Mouse (Mus musculus) forebrain, embryonic 13.5 days (tissue): ENCODE data around the gene Skp2. TPM values are rescaled to one million over a fixed set of nuclear protein-coding genes. Genes with fewer than 3 reads are reported as not detected.

Experiments used
- ATAC-seq: fragments of 200-750 bp; cut with Nextera tagmentation; 2 replicates; pipeline ENCODE4 v1.8.0; 2017
- H3K27ac ChIP-seq: fragments of 300-500 bp; sonication (generic); 2 replicates; pipeline ENCODE4 v1.5.1; 2015; ENCODE audit warnings: inconsistent platforms, mild to moderate bottlenecking, moderate library complexity
- H3K27me3 ChIP-seq: fragments of 300-500 bp; sonication (generic); 2 replicates; pipeline ENCODE4 v1.6.1; 2015; ENCODE audit warnings: mild to moderate bottlenecking, inconsistent platforms
- H3K36me3 ChIP-seq: fragments of 300-500 bp; sonication (generic); 2 replicates; pipeline ENCODE4 v1.6.1; 2015; ENCODE audit warnings: mild to moderate bottlenecking, inconsistent platforms; ENCODE audit not compliant: poor library complexity, severe bottlenecking
- H3K4me1 ChIP-seq: fragments of 300-500 bp; sonication (generic); 2 replicates; pipeline ENCODE4 v1.6.1; 2015; ENCODE audit warnings: inconsistent platforms
- H3K4me2 ChIP-seq: fragments of 300-500 bp; sonication (generic); 2 replicates; pipeline ENCODE4 v1.6.1; 2015; ENCODE audit warnings: inconsistent platforms, mild to moderate bottlenecking, moderate library complexity
- H3K4me3 ChIP-seq: fragments of 300-500 bp; sonication (generic); 2 replicates; pipeline ENCODE4 v1.5.1; 2015; ENCODE audit warnings: mild to moderate bottlenecking, inconsistent platforms
- H3K9ac ChIP-seq: fragments of 300-500 bp; sonication (generic); 2 replicates; pipeline ENCODE4 v1.6.1; 2015; ENCODE audit warnings: mild to moderate bottlenecking, inconsistent platforms
- H3K9me3 ChIP-seq: fragments of 300-500 bp; sonication (generic); replicated peaks from 2 replicates; pipeline ENCODE4 v1.6.1; 2016; ENCODE audit warnings: inconsistent platforms
- WGBS: fragments of 180-500 bp; shearing (Covaris S2); methylation state at CpG from one replicate; pipeline ENCODE4 v1.1.7; 2015; 5-methylcytosine and 5-hydroxymethylcytosine counted together
- polyA plus RNA-seq: library from polyadenylated mRNA; unstranded; fragments of >200 nt; fragmentation: Nextera tagmentation; extraction: Ambion mirVana; gene quantifications from 2 replicates; pipeline ENCODE4 v1.2.1, GENCODE M21; 2015

The Skp2 gene
- polyA plus RNA-seq, 1 experiment from 2014 or later, result 72.0 TPM

DNA sequence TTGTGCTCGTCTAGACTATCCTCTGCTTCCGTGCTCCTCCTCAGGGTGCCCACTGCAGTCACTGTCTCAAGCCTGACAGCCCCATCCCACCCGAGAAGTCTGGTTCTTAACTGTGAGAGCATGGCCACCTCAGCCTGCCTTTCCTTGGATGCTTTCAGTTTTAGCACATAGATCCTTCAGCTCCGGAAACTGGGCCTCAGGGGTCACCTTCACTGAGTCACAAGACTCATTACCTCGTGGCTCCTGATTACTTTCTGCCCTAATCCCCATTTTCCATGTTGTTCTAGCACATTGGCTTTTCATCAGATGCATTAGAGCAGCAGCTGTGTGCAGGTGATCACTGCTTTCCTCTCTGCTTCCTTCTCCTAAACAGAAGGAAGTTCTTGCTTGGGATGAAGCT is 67.8 kb downstream of the Skp2 start:
- H3K27me3 ChIP-seq, result no peaks in the 10 kb centered on the region
- 65% methylated on average over 5 of the region's 5 CpGs for WGBS
- H3K4me1 ChIP-seq, result no peaks in the 10 kb centered on the region
- H3K4me2 ChIP-seq, result no peak overlapping the region
- H3K36me3 ChIP-seq, result 0 out of 2 replicates have a peak, but pooled peaks cover 16% of the 10 kb centered on the region
- no peak overlapping the region for H3K27ac ChIP-seq
- H3K9me3 ChIP-seq, result no peaks in the 10 kb centered on the region
- H3K9ac ChIP-seq, result no peak overlapping the region
- no peak for ATAC-seq
- no peak overlapping the region for H3K4me3 ChIP-seq

- H3K27ac ChIP-seq, result no peak overlapping the region
- 47% methylated on average over 11 of the region's 11 CpGs for WGBS
- H3K9ac ChIP-seq, result no peak overlapping the region
- no peak overlapping the region for H3K4me3 ChIP-seq
- H3K9me3 ChIP-seq, result no peaks in the 10 kb centered on the region
- no peaks in the 10 kb centered on the region for H3K27me3 ChIP-seq
- no peak for ATAC-seq
- H3K4me1 ChIP-seq, result no peaks in the 10 kb centered on the region
- no peak overlapping the region for H3K4me2 ChIP-seq
- 0 out of 2 replicates have a peak, but pooled peaks cover 16% of the 10 kb centered on the region for H3K36me3 ChIP-seq
Measured at GRCm38 (mm10) chr15:9086813-9087212, 68.4 kb downstream of the Skp2 start.

- ATAC-seq, result no peak
- no peak overlapping the region for H3K9ac ChIP-seq
- H3K36me3 ChIP-seq, result no peaks in the 10 kb centered on the region
- peaks cover 9% of the 10 kb centered on the region for H3K4me1 ChIP-seq
- H3K27me3 ChIP-seq, result no peaks in the 10 kb centered on the region
- no peak overlapping the region for H3K27ac ChIP-seq
- H3K4me2 ChIP-seq, result no peak overlapping the region
- H3K9me3 ChIP-seq, result no peaks in the 10 kb centered on the region
- 92% methylated on average over 9 of the region's 9 CpGs for WGBS
- no peak overlapping the region for H3K4me3 ChIP-seq
Measured at GRCm38 (mm10) chr15:9082753-9083152, 72.5 kb downstream of the Skp2 start.

GRCm38 (mm10) chr15:9081294-9081693 is 73.9 kb downstream of the Skp2 start:
- Histone ChIP-seq H3K4me2 (no peak overlapping the region), H3K9me3 (no peaks in the 10 kb centered on the region), H3K27ac (no peak overlapping the region), H3K4me1 (peaks cover 9% of the 10 kb centered on the region), H3K9ac (no peak overlapping the region), H3K27me3 (no peaks in the 10 kb centered on the region), H3K36me3 (no peaks in the 10 kb centered on the region), H3K4me3 (no peak overlapping the region)
- no peak; the same call in 1 of the 2 replicates for ATAC-seq
- WGBS, result 80% methylated on average over 3 of the region's 3 CpGs

DNA sequence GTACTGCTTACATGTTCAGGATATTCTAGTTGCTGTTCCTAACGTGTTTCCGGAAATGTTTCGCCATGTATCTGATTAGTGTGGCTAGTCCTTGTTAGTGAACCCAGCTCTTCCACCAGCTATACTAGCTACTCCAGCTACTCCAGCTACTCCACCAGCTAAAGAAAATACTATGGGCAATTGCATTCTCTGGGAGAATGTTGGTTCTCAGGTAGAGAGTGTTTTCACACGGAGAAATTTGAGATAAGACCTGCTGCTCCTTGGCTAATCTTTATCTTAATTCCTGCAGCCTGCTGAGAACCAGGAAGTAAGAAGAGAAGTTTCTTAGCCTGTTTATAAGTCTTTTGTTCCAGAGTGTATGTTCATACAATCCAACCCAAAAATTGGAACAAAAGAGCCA is 75.0 kb downstream of the Skp2 start:
- ATAC-seq, result no peak
- Histone ChIP-seq H3K27me3 (no peaks in the 10 kb centered on the region), H3K27ac (no peak overlapping the region), H3K4me3 (no peak overlapping the region), H3K36me3 (no peaks in the 10 kb centered on the region), H3K4me2 (no peak overlapping the region), H3K4me1 (peaks cover 16% of the 10 kb centered on the region), H3K9me3 (no peaks in the 10 kb centered on the region), H3K9ac (no peak overlapping the region)
- WGBS, result 69% methylated on average over 4 of the region's 4 CpGs

DNA sequence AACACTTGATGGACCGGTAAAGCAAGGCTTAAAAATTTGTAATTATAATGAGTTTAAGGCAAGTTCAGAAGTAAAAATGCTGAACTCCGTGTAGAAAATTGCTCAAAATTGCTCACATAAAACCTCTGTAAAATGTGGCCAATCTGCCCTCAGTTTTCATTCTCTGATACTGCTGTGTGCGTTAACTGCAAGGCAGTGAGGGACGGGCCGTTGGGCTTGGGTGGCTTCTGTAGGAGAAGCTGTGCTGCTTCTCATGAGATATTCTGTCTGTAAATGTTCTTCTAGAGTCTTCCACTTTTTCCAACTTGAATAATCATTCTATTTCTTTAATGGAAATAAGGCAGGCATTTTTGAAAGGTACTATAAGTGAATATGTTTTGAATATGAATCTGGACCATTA is 75.6 kb downstream of the Skp2 start:
- Histone ChIP-seq H3K9me3 (no peaks in the 10 kb centered on the region), H3K4me3 (no peak overlapping the region), H3K4me1 (peaks cover 22% of the 10 kb centered on the region), H3K27ac (no peak overlapping the region), H3K36me3 (no peaks in the 10 kb centered on the region), H3K4me2 (no peak overlapping the region), H3K27me3 (no peaks in the 10 kb centered on the region), H3K9ac (no peak overlapping the region)
- WGBS, result 55% methylated on average over 5 of the region's 5 CpGs
- no peak for ATAC-seq

DNA sequence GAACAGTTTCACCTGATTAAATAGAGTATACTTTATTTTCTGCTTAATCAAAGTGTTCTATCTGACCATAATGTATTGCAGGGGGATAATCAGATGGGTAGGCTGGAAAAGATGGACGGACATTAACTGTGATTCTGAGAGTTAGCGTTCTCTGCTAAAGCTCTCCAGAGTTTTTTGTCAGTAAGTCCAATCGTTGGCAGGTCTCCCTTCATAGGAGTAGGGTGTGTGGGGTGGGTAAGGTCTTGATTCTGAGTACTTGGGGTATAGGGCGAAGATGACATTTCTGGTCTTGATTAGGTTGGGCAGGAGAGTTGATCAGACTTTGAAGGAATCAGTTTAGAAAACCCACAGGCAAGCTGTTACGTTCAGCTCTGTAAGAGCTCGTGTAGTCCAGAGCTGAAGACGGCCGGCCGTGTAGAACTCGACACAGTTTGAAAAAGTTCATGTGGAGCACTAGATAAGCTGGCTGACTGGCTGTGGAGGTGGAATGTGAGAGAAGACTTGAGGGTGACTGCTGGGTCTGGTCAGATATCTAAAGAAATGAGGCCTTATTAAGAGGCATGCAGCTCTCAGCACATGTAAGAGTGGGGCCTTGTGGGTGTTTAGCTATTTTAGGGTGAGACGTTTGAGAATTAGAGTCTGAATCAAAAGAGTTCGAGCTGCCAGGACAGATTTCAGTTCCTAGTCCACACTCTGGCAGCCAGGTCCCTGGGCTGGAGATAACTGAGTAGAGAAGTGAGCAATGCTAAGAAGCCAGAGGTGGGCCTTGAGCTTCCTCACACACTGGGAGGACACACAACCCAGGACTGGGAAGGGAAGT is 76.5 kb downstream of the Skp2 start:
- WGBS, result 87% methylated on average over 12 of the region's 12 CpGs
- no peak for ATAC-seq
- H3K4me1 ChIP-seq, result peaks cover 29% of the 10 kb centered on the region

DNA sequence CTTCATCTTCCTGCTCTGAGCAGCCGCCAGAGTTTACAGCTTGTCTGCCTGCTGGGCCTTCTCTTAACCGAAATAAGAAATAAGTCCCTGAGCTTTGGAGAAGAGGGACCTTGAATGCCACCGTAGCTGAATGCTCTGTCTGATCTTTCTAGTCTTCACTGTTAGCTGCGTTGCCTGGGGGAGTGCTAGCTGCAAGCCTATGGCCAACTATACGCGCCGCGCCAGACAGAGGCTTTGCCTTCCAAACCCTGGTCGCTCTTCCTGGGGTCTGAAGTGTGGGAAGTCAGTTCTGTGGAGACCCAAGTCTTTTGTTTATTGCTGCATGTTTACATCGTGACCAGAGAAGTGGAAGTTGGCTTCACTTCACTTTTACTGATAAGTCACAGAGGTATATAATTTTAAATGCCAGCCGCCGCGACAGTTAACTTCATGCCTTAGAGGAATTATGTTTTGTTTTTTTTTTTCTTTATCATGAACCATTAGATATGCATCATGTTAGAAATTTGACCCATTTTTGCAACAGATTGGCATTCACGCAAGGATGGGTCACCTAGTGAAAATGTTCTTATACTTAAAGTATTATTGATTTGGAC is 79.5 kb downstream of the Skp2 start:
- Histone ChIP-seq H3K9ac (no peak overlapping the region), H3K4me1 (peaks cover 46% of the 10 kb centered on the region), H3K9me3 (no peaks in the 10 kb centered on the region), H3K27ac (no peak overlapping the region), H3K4me2 (no peak overlapping the region), H3K4me3 (no peak overlapping the region), H3K36me3 (no peaks in the 10 kb centered on the region), H3K27me3 (no peaks in the 10 kb centered on the region)
- WGBS, result 79% methylated on average over 14 of the region's 14 CpGs
- no peak for ATAC-seq

More for the DNA sequence above, 76.5 kb downstream of the Skp2 start:
- Histone ChIP-seq H3K27ac (no peak overlapping the region), H3K27me3 (no peaks in the 10 kb centered on the region), H3K9ac (no peak overlapping the region), H3K36me3 (no peaks in the 10 kb centered on the region), H3K4me2 (no peak overlapping the region), H3K9me3 (no peaks in the 10 kb centered on the region), H3K4me3 (no peak overlapping the region)

- ATAC-seq, result no peak
- no peaks in the 10 kb centered on the region for H3K9me3 ChIP-seq
- H3K27ac ChIP-seq, result no peak overlapping the region
- peaks cover 52% of the 10 kb centered on the region for H3K4me1 ChIP-seq
- WGBS, result 24% methylated on average over 4 of the region's 4 CpGs
- H3K4me3 ChIP-seq, result no peak overlapping the region
- no peaks in the 10 kb centered on the region for H3K36me3 ChIP-seq
- H3K27me3 ChIP-seq, result no peaks in the 10 kb centered on the region
- H3K4me2 ChIP-seq, result no peak overlapping the region
- H3K9ac ChIP-seq, result no peak overlapping the region
Measured at GRCm38 (mm10) chr15:9074671-9075070, 80.6 kb downstream of the Skp2 start.

DNA sequence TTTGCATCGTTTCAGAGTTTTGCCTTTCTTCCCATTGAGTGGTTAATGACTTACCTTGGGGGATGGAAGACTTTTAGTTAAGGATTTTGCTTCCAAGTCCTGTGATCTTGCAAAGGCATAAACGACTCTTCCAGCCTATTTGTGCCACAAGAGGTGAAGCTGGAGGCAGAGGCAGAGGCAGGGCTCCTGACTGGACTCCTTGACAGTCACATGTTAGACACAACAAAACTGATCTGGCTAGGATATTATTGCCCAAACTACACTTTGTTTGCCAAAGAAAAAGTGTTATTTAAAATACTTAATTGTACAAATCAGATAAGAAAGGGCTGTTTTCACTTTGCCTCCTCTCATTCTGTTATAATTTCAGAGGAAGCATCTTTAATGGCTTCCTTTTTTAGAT is 81.1 kb downstream of the Skp2 start:
- Histone ChIP-seq H3K4me3 (no peak overlapping the region), H3K4me1 (peaks cover 47% of the 10 kb centered on the region), H3K36me3 (no peaks in the 10 kb centered on the region), H3K4me2 (no peak overlapping the region), H3K27me3 (no peaks in the 10 kb centered on the region), H3K9me3 (no peaks in the 10 kb centered on the region), H3K9ac (no peak overlapping the region), H3K27ac (no peak overlapping the region)
- 25% methylated on average over 2 of the region's 2 CpGs for WGBS
- ATAC-seq, result no peak

DNA sequence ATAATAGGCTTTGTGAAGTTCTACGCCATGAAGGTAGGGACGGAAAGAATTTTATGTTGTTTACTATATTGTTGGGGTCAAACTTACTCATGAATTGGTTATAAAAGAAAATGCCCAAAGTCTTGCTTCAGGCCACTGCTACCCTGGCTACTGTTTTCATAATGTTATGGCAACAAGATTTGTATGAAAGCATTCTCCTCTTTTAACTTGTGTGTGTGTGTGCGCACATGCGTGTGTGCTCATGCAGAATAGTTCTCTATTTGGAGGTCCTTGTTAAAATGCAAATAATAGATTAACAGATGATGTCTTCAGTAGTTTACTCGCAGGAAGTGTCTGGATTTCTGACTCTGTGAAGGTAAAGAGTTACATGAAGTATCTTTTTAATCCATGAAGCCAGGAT is 81.5 kb downstream of the Skp2 start:
- ATAC-seq, result no peak
- H3K27me3 ChIP-seq, result no peaks in the 10 kb centered on the region
- WGBS, result 77% methylated on average over 5 of the region's 5 CpGs
- H3K4me1 ChIP-seq, result peaks cover 44% of the 10 kb centered on the region
- H3K9ac ChIP-seq, result no peak overlapping the region
- H3K9me3 ChIP-seq, result no peaks in the 10 kb centered on the region
- no peaks in the 10 kb centered on the region for H3K36me3 ChIP-seq
- no peak overlapping the region for H3K27ac ChIP-seq
- H3K4me2 ChIP-seq, result peak overlapping the region; percentile 79; the same call in 1 of the 2 replicates
- no peak overlapping the region for H3K4me3 ChIP-seq

- Histone ChIP-seq H3K4me2 (peak overlapping the region; percentile 79), H3K4me3 (no peak overlapping the region), H3K9ac (no peak overlapping the region), H3K27me3 (no peaks in the 10 kb centered on the region), H3K36me3 (no peaks in the 10 kb centered on the region), H3K27ac (no peak overlapping the region), H3K4me1 (peaks cover 44% of the 10 kb centered on the region), H3K9me3 (no peaks in the 10 kb centered on the region)
- 62% methylated on average over 12 of the region's 12 CpGs for WGBS
- ATAC-seq, result no peak
Measured at GRCm38 (mm10) chr15:9073067-9073608, 82.1 kb downstream of the Skp2 start.
